8 mouse cellular contexts compared by ENCODE assay signal in the genomic region with DNA sequence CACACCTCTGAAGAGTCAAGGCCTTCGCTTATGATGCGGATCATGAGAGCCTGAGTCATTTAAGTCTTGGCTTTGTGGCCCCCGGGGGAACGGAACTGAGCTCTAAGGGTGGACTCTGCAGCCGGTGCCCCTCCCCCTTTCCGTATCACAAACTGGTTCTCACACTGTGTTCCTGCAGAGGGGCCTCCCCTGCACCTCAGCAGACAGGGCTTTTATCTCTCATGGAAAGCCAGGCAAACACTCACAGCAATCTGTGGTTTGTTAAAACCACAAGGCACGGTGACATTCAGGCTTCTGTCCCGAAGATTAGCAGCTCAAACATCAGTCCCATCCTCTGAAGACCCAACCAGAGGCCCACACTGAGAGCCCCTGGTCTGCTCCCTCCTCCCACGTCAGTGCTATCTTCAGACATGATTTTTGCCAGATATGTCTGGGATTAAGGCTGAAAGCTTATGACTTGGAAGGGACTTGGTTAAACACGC. TPM values are rescaled to one million over a fixed set of nuclear protein-coding genes. Genes with fewer than 3 reads are reported as not detected.
A peak's percentile ranks its signal among the peaks of the same experiment; 100 is the strongest.
DNase-seq lines count a peak whose midpoint lies in the region; ATAC-seq and TF ChIP-seq lines count a peak whose summit lies in the region.

No protein-coding gene starts in this region.

- H3K27ac ChIP-seq in spleen, adult 2 months (ENCODE audit: insufficient read depth, low read length), result no peak overlapping the region
- H3K27ac ChIP-seq in embryonic facial prominence, embryonic 15.5 days (replicated peaks), result peak overlapping the region; percentile 55
- H3K27ac ChIP-seq in kidney, embryonic 15.5 days, result peak overlapping the region; percentile 37

- peak; percentile 8 to 19 for DNase-seq in spleen, adult 2 months (ENCODE audit: low read depth in 1 of 2, low spot score in 2 of 2)
- DNase-seq in spleen, postnatal 14 days (ENCODE audit: low spot score in 2 of 2), result no peak
- peak; percentile 58 to 67 for DNase-seq in lung, postnatal 4 days
- peak; percentile 58 to 68 for DNase-seq in thymus, postnatal 36 days
- DNase-seq in gastrocnemius, adult 8-10 months (ENCODE audit: low spot score in 2 of 2), result no peak
- no peak for DNase-seq in gastrocnemius, postnatal 36 days

- no peaks in the 10 kb centered on the region for H3K9me3 ChIP-seq in embryonic facial prominence, embryonic 15.5 days (replicated peaks)
- H3K9me3 ChIP-seq in kidney, embryonic 15.5 days (replicated peaks), result no peaks in the 10 kb centered on the region

- no peak for TF ChIP-seq CTCF in spleen, adult 2 months (IDR thresholded peaks at IDR 0.05; ENCODE audit: extremely low read depth, insufficient read depth, insufficient read length, insufficient replicate concordance)

- TF ChIP-seq POLR2A in spleen, adult 2 months (IDR thresholded peaks at IDR 0.05; ENCODE audit: low read depth, low read length), result no peak

- H3K4me3 ChIP-seq in spleen, adult 2 months (ENCODE audit: extremely low read depth, insufficient read depth, insufficient read length), result no peak overlapping the region
- H3K4me3 ChIP-seq in embryonic facial prominence, embryonic 15.5 days (replicated peaks), result no peak overlapping the region
- no peak overlapping the region for H3K4me3 ChIP-seq in kidney, embryonic 15.5 days (replicated peaks)

- 16% methylated on average over 10 of the region's 10 CpGs for WGBS in spleen, adult 2 months
- 23% methylated on average over 10 of the region's 10 CpGs for WGBS in embryonic facial prominence, embryonic 15.5 days
- WGBS in kidney, embryonic 15.5 days, result 18% methylated on average over 10 of the region's 10 CpGs

- no peak overlapping the region for H3K4me2 ChIP-seq in embryonic facial prominence, embryonic 15.5 days (replicated peaks)
- H3K4me2 ChIP-seq in kidney, embryonic 15.5 days, result 0 out of 2 replicates have a peak overlapping the region, but pooled peaks have one; percentile 4

- intact Hi-C loops in gastrocnemius, postnatal 36 days (cut with DNase I), result no loop called here

- H3K36me3 ChIP-seq in spleen, adult 2 months (ENCODE audit: control insufficient read depth, insufficient read depth, low read length), result no peaks in the 10 kb centered on the region
- no peaks in the 10 kb centered on the region for H3K36me3 ChIP-seq in embryonic facial prominence, embryonic 15.5 days
- H3K36me3 ChIP-seq in kidney, embryonic 15.5 days, result no peaks in the 10 kb centered on the region

- H3K4me1 ChIP-seq in spleen, adult 2 months (ENCODE audit: control insufficient read depth, insufficient read depth, insufficient read length), result no peaks in the 10 kb centered on the region; the same call in 1 of the 2 replicates
- H3K4me1 ChIP-seq in embryonic facial prominence, embryonic 15.5 days, result peaks cover 46% of the 10 kb centered on the region
- H3K4me1 ChIP-seq in kidney, embryonic 15.5 days, result peaks cover 41% of the 10 kb centered on the region

- peak; percentile 20; the same call in 1 of the 2 replicates for ATAC-seq in embryonic facial prominence, embryonic 15.5 days (ENCODE audit: insufficient number of reproducible peaks, low FRiP score, low TSS enrichment, low read depth)
- ATAC-seq in kidney, embryonic 15.5 days (replicated peaks; ENCODE audit: low FRiP score), result no peak

- H3K27me3 ChIP-seq in spleen, adult 2 months (ENCODE audit: control insufficient read depth, insufficient read depth, low read length), result no peaks in the 10 kb centered on the region
- no peaks in the 10 kb centered on the region for H3K27me3 ChIP-seq in embryonic facial prominence, embryonic 15.5 days
- H3K27me3 ChIP-seq in kidney, embryonic 15.5 days, result no peaks in the 10 kb centered on the region

- H3K9ac ChIP-seq in embryonic facial prominence, embryonic 15.5 days, result no peak overlapping the region
- no peak overlapping the region; the same call in 1 of the 2 replicates for H3K9ac ChIP-seq in kidney, embryonic 15.5 days

RNA-seq across cellular contexts. Expression of a gene that starts 59.6 kb away (rescaled TPM):
- 3.7 and 3.8 TPM in 2 replicates for polyA plus RNA-seq in spleen, adult 2 months (2012; rRNA removed)
- polyA plus RNA-seq in embryonic facial prominence, embryonic 15.5 days (2015; fragmentation: Nextera tagmentation; extraction: Ambion mirVana), result 14.5 and 16.3 TPM in 2 replicates
- polyA plus RNA-seq in kidney, embryonic 15.5 days (2015; fragmentation: Nextera tagmentation; extraction: Ambion mirVana), result 10.4 and 12.6 TPM in 2 replicates
- total RNA-seq in gastrocnemius, adult 8-10 months (2022), result 10 to 100 TPM in 2 of 4 experiments, 1 to 10 TPM in 2; 9.3 to 14.3 (median 11.0) TPM
- total RNA-seq in gastrocnemius, postnatal 36 days (2021), result 10 to 100 TPM; 12.3 to 12.4 TPM

Comparison
In these comparisons a context has a peak if more than half of its experiments do, and no peak if none do; other contexts are left out.
1. DNase-seq: peak in spleen, adult 2 months (2 of 2), lung, postnatal 4 days (2 of 2) and thymus, postnatal 36 days (2 of 2); none in spleen, postnatal 14 days (0 of 2), gastrocnemius, adult 8-10 months (0 of 2) and gastrocnemius, postnatal 36 days (0 of 2).